Mouse (Mus musculus): ENCODE measurements around the gene Smyd5. TPM values are rescaled to one million over a fixed set of nuclear protein-coding genes. Genes with fewer than 3 reads are reported as not detected.
"Not testable (repeated sequence)": the region's sequence is repeated elsewhere in the genome, so short reads cannot be mapped to it uniquely, and the experiment has no call there.

Gene Smyd5
- total RNA-seq, 2 experiments from 2014 or later = 36.8 to 43.9 TPM

DNA sequence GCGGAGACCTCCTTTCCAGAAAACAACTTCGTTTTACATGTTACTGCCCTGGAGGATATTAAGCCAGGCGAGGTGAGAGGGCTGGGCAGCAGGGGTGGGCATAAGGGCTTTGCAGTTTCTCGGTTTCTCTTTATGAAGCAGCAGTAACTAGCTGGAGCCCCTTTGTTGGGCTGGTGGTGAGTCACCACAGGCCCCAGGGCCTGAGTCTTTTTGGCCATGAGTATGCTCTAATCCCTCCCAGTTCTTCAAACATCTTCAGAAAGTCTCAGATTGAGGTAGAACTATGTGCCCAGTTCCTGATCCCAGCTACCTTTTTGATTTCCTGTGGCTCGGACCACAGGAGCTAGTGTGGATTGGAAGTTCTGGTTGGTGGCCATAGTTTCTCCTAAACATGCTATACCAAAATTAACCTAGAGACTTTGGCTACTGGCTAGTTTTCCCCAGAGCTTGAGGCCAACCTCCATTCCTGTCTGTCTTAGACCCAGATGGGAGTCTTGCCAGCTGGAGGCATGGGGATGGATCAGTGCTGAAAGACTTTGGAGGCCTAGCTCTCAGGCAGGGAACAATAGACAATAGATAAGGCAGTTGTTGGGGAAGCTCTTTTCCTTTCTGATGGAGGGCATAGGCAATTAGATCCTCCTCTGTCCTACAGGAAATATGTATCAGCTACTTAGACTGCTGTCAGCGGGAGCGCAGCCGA, 12.6 kb downstream of the Smyd5 start:
- ATAC-seq (replicated peaks; ENCODE audit: low FRiP score, low TSS enrichment, poor library complexity, severe bottlenecking) = no peak

GRCm38 (mm10) chr6:85445286-85445685, 13.5 kb downstream of the Smyd5 start:
- no peak for ATAC-seq (replicated peaks; ENCODE audit: low FRiP score, low TSS enrichment, poor library complexity, severe bottlenecking)

DNA sequence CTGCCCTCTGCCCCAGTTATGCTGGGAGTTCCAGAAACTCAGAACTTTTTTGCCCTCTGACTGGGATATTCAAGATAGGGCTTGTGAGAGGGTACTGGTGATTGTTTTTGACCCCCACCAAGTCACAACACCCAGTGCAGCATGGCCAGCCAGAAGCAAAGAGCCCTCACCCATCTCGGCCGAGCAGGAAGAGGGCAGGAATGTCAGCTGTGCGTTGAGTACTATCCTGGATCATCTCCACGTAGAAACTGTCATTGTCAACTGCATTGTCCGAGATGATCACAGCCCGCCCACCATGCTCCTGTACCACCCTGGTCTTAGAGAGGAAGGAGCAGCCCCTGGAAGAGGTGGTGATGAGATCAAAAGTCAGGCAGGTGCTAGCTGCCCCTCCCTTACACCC, 15.6 kb downstream of the Smyd5 start:
- no peak for ATAC-seq (replicated peaks; ENCODE audit: low FRiP score, low TSS enrichment, poor library complexity, severe bottlenecking)

- not testable (repeated sequence) for ATAC-seq (replicated peaks; ENCODE audit: low FRiP score, low TSS enrichment, poor library complexity, severe bottlenecking)
Observed at GRCm38 (mm10) chr6:85450140-85450539, 18.4 kb downstream of the Smyd5 start.

DNA sequence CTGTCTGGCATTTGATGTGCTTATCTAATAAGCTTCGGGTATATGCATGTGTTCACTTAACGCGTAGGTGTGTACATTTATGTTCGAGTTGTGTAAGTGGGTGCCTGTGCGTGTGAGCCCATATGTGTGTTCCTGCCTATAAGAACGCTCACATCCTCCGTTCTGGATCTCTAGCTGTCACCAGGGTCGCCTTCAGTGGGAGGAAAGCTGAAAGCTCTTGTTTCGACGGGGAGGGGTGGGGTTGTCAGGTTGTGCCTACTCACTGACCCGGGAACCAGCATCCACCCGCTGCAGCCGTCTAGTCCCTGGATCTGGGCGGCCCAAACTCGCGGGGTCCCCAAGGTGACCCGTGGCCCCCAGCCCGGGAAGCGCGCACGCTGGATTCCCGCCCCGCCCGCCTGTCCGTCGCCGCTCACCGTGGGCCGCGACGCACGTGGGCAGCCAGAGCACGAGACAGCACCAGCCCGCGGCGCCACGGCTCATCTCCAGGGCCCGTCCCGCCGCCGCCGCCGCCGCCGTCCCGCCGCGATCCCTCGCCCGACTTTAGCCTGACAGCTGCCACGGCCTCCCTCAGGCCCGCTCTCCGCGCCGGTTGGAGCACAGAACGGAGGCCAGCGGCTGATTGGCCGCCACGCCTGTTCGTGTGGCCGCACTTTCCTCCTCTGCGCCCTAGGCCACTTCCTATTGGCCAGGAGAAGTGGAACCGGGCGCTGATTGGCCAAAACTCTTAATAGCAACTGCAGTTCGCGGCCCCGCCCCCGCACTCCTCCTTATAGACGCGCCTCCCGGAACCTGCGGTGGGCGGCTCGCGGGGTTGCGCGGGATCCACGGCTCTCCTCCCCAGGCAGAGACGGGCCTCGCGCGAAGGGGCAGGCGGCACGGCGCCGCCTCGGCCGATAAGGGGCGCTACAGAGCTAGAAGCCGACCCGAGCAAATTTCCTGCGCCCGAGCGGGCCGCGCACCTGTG, 19.2 kb downstream of the Smyd5 start, which contains the start of gene Cct7:
Gene Cct7 (plus strand): TSS at position 818 of the 967 bp plus-strand sequence.
- peak; percentile 84 for ATAC-seq (replicated peaks; ENCODE audit: low FRiP score, low TSS enrichment, poor library complexity, severe bottlenecking)

DNA sequence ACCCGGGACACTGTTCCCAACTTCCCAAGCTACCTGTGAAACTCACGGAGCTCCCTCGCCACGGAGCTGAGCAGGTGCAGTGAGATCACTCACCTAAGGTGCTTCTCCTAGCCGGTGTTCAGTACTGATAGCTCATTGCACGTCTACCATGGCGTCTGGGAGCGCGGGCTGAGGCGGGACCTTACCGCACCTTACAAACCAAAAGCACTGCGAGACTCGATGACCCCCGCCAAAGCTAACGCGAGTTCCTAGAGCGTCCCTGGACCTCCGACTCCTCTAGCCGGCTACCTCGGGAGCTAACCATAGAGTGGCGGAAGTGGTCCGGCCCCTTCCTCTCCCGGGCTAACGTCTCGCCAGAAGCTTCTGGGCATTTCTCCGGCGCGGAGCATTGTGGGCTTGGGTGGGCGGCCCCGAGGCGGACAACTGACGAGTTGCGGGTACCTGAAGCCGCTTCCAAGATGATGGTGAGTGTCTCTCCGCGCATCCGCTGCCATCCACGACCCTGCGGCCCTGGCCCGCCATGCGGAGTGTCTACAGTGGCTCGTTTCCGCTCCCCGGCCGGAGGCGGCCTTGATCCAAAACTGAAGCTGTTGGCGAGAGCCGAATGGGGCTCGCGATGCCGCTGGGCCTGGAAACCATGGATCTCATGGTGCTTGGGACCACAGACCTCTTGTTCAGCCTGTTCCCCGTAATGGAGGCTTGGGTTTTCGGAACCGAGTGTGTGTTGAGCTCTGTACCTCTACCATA, 20.0 kb downstream of the Smyd5 start, which contains the start of gene Pradc1:
Gene Pradc1 (minus strand): TSS at position 307 of the 747 bp plus-strand sequence.
- ATAC-seq (replicated peaks; ENCODE audit: low FRiP score, low TSS enrichment, poor library complexity, severe bottlenecking) = peak; percentile 59

- no peak for ATAC-seq (replicated peaks; ENCODE audit: low FRiP score, low TSS enrichment, poor library complexity, severe bottlenecking)
Observed at GRCm38 (mm10) chr6:85452411-85452665, 20.5 kb downstream of the Smyd5 start.

GRCm38 (mm10) chr6:85452816-85453215, 21.0 kb downstream of the Smyd5 start:
- ATAC-seq (replicated peaks; ENCODE audit: low FRiP score, low TSS enrichment, poor library complexity, severe bottlenecking) = peak; percentile 17; the same call in 1 of the 2 replicates

DNA sequence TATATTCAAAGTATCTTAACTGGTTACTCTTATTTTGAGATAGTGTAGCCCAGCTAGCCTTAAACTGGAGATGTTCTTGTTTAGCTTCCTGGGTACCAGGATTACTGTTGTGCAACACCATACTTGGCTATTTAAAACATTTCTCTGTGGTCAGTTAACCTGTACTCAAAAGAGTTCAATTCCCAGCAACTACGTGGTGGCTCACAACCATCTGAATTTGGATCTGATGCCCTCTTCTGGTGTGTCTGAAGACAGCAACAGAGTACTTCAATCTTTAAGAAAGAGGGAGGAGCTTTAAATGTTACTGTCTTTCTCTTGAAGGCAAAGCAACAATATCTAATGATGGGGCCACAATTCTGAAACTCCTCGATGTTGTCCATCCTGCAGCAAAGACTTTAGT, 27.8 kb downstream of the Smyd5 start:
- no peak for ATAC-seq (replicated peaks; ENCODE audit: low FRiP score, low TSS enrichment, poor library complexity, severe bottlenecking)

GRCm38 (mm10) chr6:85465381-85465780, 33.6 kb downstream of the Smyd5 start:
- ATAC-seq (replicated peaks; ENCODE audit: low FRiP score, low TSS enrichment, poor library complexity, severe bottlenecking) = no peak

- ATAC-seq (replicated peaks; ENCODE audit: low FRiP score, low TSS enrichment, poor library complexity, severe bottlenecking) = 0 out of 2 replicates have a peak, but pooled peaks have one; percentile 10
Observed at GRCm38 (mm10) chr6:85469660-85470430, 38.1 kb downstream of the Smyd5 start.

- no peak for ATAC-seq (replicated peaks; ENCODE audit: low FRiP score, low TSS enrichment, poor library complexity, severe bottlenecking)
Observed at GRCm38 (mm10) chr6:85471962-85472361, 40.2 kb downstream of the Smyd5 start.

DNA sequence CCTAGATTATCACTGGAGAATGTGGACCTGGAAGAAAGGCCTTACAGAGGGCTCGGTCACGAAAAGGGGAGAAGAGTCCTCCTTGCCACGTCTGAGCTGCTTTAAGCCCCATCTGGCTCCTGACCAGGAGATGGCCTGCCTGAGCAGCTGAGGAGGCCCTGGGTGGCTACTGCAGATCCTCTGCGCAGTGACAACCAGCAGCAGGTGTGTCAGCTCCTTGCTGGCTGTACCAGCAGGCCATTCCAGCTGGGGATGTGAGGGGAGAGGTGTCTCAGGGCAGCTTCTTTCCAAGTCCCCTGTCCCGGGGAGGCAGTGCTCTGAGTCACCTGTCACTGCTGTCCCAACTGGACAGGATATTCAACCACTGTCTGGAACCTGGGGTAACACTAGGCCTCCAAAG, 40.8 kb downstream of the Smyd5 start:
- ATAC-seq (replicated peaks; ENCODE audit: low FRiP score, low TSS enrichment, poor library complexity, severe bottlenecking) = no peak

DNA sequence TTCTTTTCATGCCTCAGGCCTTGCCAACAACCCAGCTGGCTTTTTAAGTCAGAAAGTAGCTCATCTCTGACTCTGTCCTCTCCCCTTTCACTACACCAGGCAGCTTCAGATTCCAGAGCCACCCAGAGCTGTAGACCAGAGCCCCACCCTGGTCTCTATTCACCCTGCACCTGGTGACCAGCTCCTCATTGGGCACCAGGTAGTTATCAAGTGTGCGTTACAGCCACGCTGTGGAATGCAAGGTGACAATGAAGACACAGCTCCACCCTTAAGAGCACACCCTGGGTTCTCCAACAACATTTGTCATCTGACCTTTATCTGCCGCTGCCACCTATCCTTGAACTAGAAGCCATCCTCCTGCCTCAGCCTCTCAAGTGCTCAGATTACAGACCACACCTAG, 43.8 kb downstream of the Smyd5 start:
- no peak for ATAC-seq (replicated peaks; ENCODE audit: low FRiP score, low TSS enrichment, poor library complexity, severe bottlenecking)

DNA sequence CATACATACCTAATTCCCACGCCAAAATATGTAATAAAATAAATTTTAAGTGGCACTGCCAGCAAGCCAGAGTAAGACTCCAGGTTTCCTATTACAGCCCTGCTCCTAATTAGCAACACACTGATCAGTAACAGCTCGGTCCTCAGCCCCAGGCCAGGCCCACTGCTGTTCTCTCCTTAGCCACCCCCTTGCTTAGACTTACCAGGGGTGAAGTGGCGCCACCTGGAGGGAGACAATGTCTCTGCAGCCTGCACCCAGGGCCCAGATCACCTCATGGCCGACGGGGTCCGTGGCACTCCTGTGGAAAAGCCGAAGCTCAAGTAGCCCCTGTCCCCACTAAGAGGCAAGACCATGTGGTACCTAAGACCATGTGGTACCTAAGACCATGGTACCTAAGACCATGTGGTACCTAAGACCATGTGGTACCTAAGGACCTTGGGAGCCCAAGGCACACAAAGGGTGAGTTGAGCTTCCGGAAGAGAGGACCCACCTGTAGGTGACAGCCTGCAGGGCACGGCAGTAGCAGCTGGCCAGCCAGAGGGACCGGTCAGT, 45.7 kb downstream of the Smyd5 start:
- peak; percentile 84 for ATAC-seq (replicated peaks; ENCODE audit: low FRiP score, low TSS enrichment, poor library complexity, severe bottlenecking)

DNA sequence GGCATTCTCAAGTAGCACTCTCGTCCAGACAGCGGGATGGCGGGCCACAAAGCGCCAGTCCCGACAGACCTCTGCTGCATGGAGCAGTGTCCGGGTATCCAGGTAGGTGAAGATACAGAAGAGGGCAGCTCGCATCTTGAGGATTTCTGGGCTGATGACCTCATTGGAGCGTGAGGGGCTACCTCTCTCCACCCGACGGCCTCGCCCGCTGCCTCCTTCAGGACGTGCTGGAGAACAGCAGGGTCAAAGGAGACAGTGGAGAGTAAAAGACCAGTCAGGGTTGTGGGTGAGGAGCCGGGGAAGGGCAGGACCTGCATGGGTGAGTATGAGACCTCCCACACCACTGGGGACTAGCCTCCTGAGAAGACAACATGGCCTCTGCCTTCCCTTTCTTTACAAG, 46.6 kb downstream of the Smyd5 start:
- ATAC-seq (replicated peaks; ENCODE audit: low FRiP score, low TSS enrichment, poor library complexity, severe bottlenecking) = no peak

GRCm38 (mm10) chr6:85479979-85480378, 48.2 kb downstream of the Smyd5 start:
- ATAC-seq (replicated peaks; ENCODE audit: low FRiP score, low TSS enrichment, poor library complexity, severe bottlenecking) = no peak

DNA sequence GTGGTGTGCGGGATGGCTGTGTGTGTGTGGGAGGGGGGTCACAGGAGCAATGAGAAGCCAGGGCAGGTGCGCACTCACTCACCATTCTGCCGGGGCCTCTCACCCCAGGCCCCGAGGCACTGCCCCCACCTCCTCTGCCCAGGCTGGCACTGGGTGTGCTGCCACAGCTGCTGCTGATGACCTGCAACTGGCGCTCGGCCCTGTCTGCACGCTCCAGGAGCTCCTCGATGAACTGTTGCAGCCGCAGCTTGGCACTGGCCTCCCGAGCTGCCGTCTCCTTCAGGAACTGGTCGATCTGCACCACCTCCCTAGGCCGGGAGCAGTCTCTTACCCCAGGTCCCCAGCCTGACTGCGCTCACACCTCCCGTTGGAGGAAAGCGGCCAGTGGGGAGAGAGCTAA, 48.9 kb downstream of the Smyd5 start:
- ATAC-seq (replicated peaks; ENCODE audit: low FRiP score, low TSS enrichment, poor library complexity, severe bottlenecking) = no peak
